Comparison of ENCODE assay signal across 21 mouse cellular contexts in genomic region chr4:151695984-151696383, GRCm38 (mm10).
A peak's percentile ranks its signal among the peaks of the same experiment; 100 is the strongest.
DNase-seq lines count a peak whose midpoint lies in the region; ATAC-seq lines count a peak whose summit lies in the region.
"Had no signal": no experiment of that assay in that cellular context is flagged by ENCODE, and none has a peak within 500 bp of the region (broad histone marks: within the 10 kb centered on the region; RNA-seq: fewer than 3 reads in every experiment).

No protein-coding gene starts in this region.

- H3K36me3 ChIP-seq in midbrain, embryonic 14.5 days (ENCODE audit: control insufficient read depth, insufficient read depth, low read length): no peaks in the 10 kb centered on the region
- no peaks in the 10 kb centered on the region for H3K36me3 ChIP-seq in midbrain, embryonic 10.5 days
- no peaks in the 10 kb centered on the region for H3K36me3 ChIP-seq in forebrain, embryonic 14.5 days (ENCODE audit: control insufficient read depth, insufficient read depth, low read length)
- no peaks in the 10 kb centered on the region for H3K36me3 ChIP-seq in hindbrain, embryonic 15.5 days
- H3K36me3 ChIP-seq in neural tube, embryonic 14.5 days (ENCODE audit: control insufficient read depth, insufficient read depth, low read length): no peaks in the 10 kb centered on the region
- H3K36me3 ChIP-seq: embryonic facial prominence, embryonic 10.5 days; heart, embryonic 15.5 days had no signal

- peak; percentile 66 for DNase-seq in midbrain, embryonic 14.5 days
- DNase-seq in midbrain, embryonic 10.5 days (ENCODE audit: low spot score): no peak
- peak; percentile 71 for DNase-seq in forebrain, embryonic 14.5 days (ENCODE audit: low spot score)
- DNase-seq in right cerebral cortex, adult 18-20 months: no peak
- DNase-seq in left cerebral cortex, postnatal 36 days (ENCODE audit: low spot score in 2 of 2): no peak
- DNase-seq: cerebellum, adult 2 months; cerebellum, postnatal 36 days; heart, adult 11 months; kidney, adult 11 months; kidney, postnatal 14 days; left cerebral cortex, postnatal 4 days; liver; lung, adult 18-20 months; lung, postnatal 14 days; right cerebral cortex, postnatal 25 days; thymus, postnatal 36 days had no signal

- no peaks in the 10 kb centered on the region for H3K27me3 ChIP-seq in midbrain, embryonic 14.5 days (ENCODE audit: control insufficient read depth, insufficient read depth, low read length)
- H3K27me3 ChIP-seq in midbrain, embryonic 10.5 days (ENCODE audit: low read depth, poor library complexity, severe bottlenecking): no peaks in the 10 kb centered on the region
- no peaks in the 10 kb centered on the region for H3K27me3 ChIP-seq in forebrain, embryonic 14.5 days (replicated peaks; ENCODE audit: control insufficient read depth, insufficient read depth, low read length)
- no peaks in the 10 kb centered on the region for H3K27me3 ChIP-seq in hindbrain, embryonic 15.5 days
- H3K27me3 ChIP-seq in neural tube, embryonic 14.5 days (ENCODE audit: control insufficient read depth, insufficient read depth, low read length): no peaks in the 10 kb centered on the region
- H3K27me3 ChIP-seq: heart, embryonic 15.5 days had no signal

- no peak overlapping the region for H3K9ac ChIP-seq in midbrain, embryonic 14.5 days (replicated peaks; ENCODE audit: low read length)
- no peak overlapping the region for H3K9ac ChIP-seq in forebrain, embryonic 14.5 days (ENCODE audit: low read length)
- H3K9ac ChIP-seq in hindbrain, embryonic 15.5 days: no peak overlapping the region
- H3K9ac ChIP-seq in neural tube, embryonic 14.5 days (replicated peaks; ENCODE audit: low read depth, low read length): no peak overlapping the region
- H3K9ac ChIP-seq: heart, embryonic 15.5 days had no signal

- intact Hi-C loops in left cerebral cortex, postnatal 36 days (cut with DNase I): no loop called here

- peak overlapping the region; percentile 83 for H3K27ac ChIP-seq in midbrain, embryonic 14.5 days (replicated peaks; ENCODE audit: low read depth, low read length)
- H3K27ac ChIP-seq in midbrain, embryonic 10.5 days (replicated peaks): no peak overlapping the region
- no peak overlapping the region for H3K27ac ChIP-seq in forebrain, embryonic 14.5 days (ENCODE audit: low read depth, low read length)
- H3K27ac ChIP-seq in hindbrain, embryonic 15.5 days (replicated peaks): peak overlapping the region; percentile 67
- peak overlapping the region; percentile 66 for H3K27ac ChIP-seq in neural tube, embryonic 14.5 days (ENCODE audit: low read depth, low read length)
- H3K27ac ChIP-seq: embryonic facial prominence, embryonic 10.5 days; heart, embryonic 15.5 days had no signal

- H3K4me2 ChIP-seq in midbrain, embryonic 14.5 days (ENCODE audit: low read length): no peak overlapping the region
- H3K4me2 ChIP-seq in forebrain, embryonic 14.5 days (ENCODE audit: low read length): no peak overlapping the region
- no peak overlapping the region for H3K4me2 ChIP-seq in hindbrain, embryonic 15.5 days
- no peak overlapping the region for H3K4me2 ChIP-seq in neural tube, embryonic 14.5 days (ENCODE audit: low read depth, low read length)
- H3K4me2 ChIP-seq: heart, embryonic 15.5 days had no signal

- H3K4me1 ChIP-seq in midbrain, embryonic 14.5 days (ENCODE audit: control insufficient read depth, insufficient read depth, low read length): peaks cover 26% of the 10 kb centered on the region
- H3K4me1 ChIP-seq in midbrain, embryonic 10.5 days: peaks cover 3% of the 10 kb centered on the region; the same call in 1 of the 2 replicates
- H3K4me1 ChIP-seq in forebrain, embryonic 14.5 days (ENCODE audit: control insufficient read depth, insufficient read depth, low read length): peaks cover 11% of the 10 kb centered on the region
- H3K4me1 ChIP-seq in hindbrain, embryonic 15.5 days (replicated peaks): peaks cover 39% of the 10 kb centered on the region
- H3K4me1 ChIP-seq in neural tube, embryonic 14.5 days (ENCODE audit: control insufficient read depth, insufficient read depth, low read length): peaks cover 30% of the 10 kb centered on the region
- H3K4me1 ChIP-seq: heart, embryonic 15.5 days had no signal

- H3K4me3 ChIP-seq in midbrain, embryonic 14.5 days (replicated peaks; ENCODE audit: low read depth, low read length): no peak overlapping the region
- no peak overlapping the region for H3K4me3 ChIP-seq in midbrain, embryonic 10.5 days
- H3K4me3 ChIP-seq in forebrain, embryonic 14.5 days (ENCODE audit: low read depth, low read length): no peak overlapping the region
- H3K4me3 ChIP-seq in hindbrain, embryonic 15.5 days: no peak overlapping the region
- H3K4me3 ChIP-seq in neural tube, embryonic 14.5 days (ENCODE audit: low read depth, low read length): no peak overlapping the region
- H3K4me3 ChIP-seq: embryonic facial prominence, embryonic 10.5 days; heart, embryonic 15.5 days; myocyte had no signal

- WGBS in midbrain, embryonic 14.5 days: 24% methylated on average over 11 of the region's 11 CpGs
- WGBS in midbrain, embryonic 10.5 days: 85% methylated on average over 11 of the region's 11 CpGs
- WGBS in forebrain, embryonic 14.5 days: 8% methylated on average over 11 of the region's 11 CpGs
- WGBS in hindbrain, embryonic 15.5 days: 29% methylated on average over 11 of the region's 11 CpGs
- 23% methylated on average over 11 of the region's 11 CpGs for WGBS in neural tube, embryonic 14.5 days

- ATAC-seq in midbrain, embryonic 14.5 days (ENCODE audit: low FRiP score, low TSS enrichment): no peak; the same call in 1 of the 2 replicates
- peak; percentile 68 for ATAC-seq in forebrain, embryonic 14.5 days
- ATAC-seq in hindbrain, embryonic 15.5 days (ENCODE audit: low FRiP score, low read depth): peak; percentile 43; the same call in 1 of the 2 replicates
- peak; percentile 70; the same call in 1 of the 2 replicates for ATAC-seq in neural tube, embryonic 14.5 days (ENCODE audit: low read depth)

- H3K9me3 ChIP-seq in midbrain, embryonic 14.5 days (ENCODE audit: control insufficient read depth, low read length): no peaks in the 10 kb centered on the region
- no peaks in the 10 kb centered on the region for H3K9me3 ChIP-seq in midbrain, embryonic 10.5 days (replicated peaks)
- H3K9me3 ChIP-seq in forebrain, embryonic 14.5 days (replicated peaks; ENCODE audit: control insufficient read depth, low read length): no peaks in the 10 kb centered on the region
- no peaks in the 10 kb centered on the region for H3K9me3 ChIP-seq in hindbrain, embryonic 15.5 days
- no peaks in the 10 kb centered on the region for H3K9me3 ChIP-seq in neural tube, embryonic 14.5 days (ENCODE audit: control insufficient read depth, low read length)
- H3K9me3 ChIP-seq: embryonic facial prominence, embryonic 10.5 days; heart, embryonic 15.5 days had no signal

Comparison
In these comparisons a context has a peak if more than half of its experiments do, and no peak if none do; other contexts are left out.
1. DNase-seq: peak in midbrain, embryonic 14.5 days (single experiment) and forebrain, embryonic 14.5 days (single experiment); none in midbrain, embryonic 10.5 days (single experiment), right cerebral cortex, adult 18-20 months (single experiment) and left cerebral cortex, postnatal 36 days (0 of 2).
2. H3K27ac ChIP-seq: peak in midbrain, embryonic 14.5 days (single experiment), hindbrain, embryonic 15.5 days (single experiment) and neural tube, embryonic 14.5 days (single experiment); none in midbrain, embryonic 10.5 days (single experiment) and forebrain, embryonic 14.5 days (single experiment).